Comparison of ENCODE assay signal across 12 mouse cellular contexts in the genomic region with DNA sequence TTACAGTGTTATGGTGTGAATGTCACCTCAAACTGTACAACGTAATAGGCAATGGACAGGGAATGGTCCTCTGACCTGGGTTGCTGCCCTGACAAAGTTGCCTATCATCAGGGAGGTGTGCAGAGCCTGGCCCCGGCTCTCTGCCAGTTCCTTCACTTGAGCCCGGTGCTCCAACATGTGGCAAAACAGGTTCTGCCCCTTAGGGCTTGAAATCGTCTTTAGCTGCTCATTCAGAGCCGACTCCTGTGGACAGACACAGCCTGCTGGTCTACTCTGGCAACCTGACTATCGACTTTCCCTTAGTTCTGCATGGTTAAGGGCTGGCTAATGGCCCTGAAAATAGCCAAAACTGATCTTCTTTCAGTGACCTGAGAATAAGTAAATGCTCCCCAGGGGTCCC. TPM values are rescaled to one million over a fixed set of nuclear protein-coding genes. Genes with fewer than 3 reads are reported as not detected.
DNase-seq lines count a peak whose midpoint lies in the region; ATAC-seq lines count a peak whose summit lies in the region.
"Had no signal": no experiment of that assay in that cellular context is flagged by ENCODE, and none has a peak within 500 bp of the region (broad histone marks: within the 10 kb centered on the region; RNA-seq: fewer than 3 reads in every experiment).

No protein-coding gene starts in this region.

- H3K4me2 ChIP-seq in stomach, embryonic 14.5 days (replicated peaks; ENCODE audit: low read depth, low read length) = no peak overlapping the region
- H3K4me2 ChIP-seq: limb, embryonic 13.5 days had no signal

- intact Hi-C loops in left cerebral cortex, postnatal 4 days (cut with DNase I) = no loop called here

- H3K4me3 ChIP-seq in stomach, embryonic 14.5 days (ENCODE audit: low read depth, low read length) = no peak overlapping the region
- H3K4me3 ChIP-seq: limb, embryonic 13.5 days; megakaryocyte, embryonic 14.5 days had no signal

- no peaks in the 10 kb centered on the region for H3K4me1 ChIP-seq in stomach, embryonic 14.5 days (ENCODE audit: control insufficient read depth, insufficient read depth, low read length)
- H3K4me1 ChIP-seq: limb, embryonic 13.5 days; megakaryocyte, embryonic 14.5 days had no signal

- no peak overlapping the region for H3K9ac ChIP-seq in stomach, embryonic 14.5 days (replicated peaks; ENCODE audit: low read depth, low read length)
- H3K9ac ChIP-seq: limb, embryonic 13.5 days had no signal

- no peaks in the 10 kb centered on the region for H3K9me3 ChIP-seq in stomach, embryonic 14.5 days (ENCODE audit: control insufficient read depth, low read depth, low read length)
- H3K9me3 ChIP-seq: G1E; limb, embryonic 13.5 days; megakaryocyte, embryonic 14.5 days had no signal

- peak; percentile 16 for DNase-seq in embryo, embryonic 10 days (ENCODE audit: low spot score)
- no peak for DNase-seq in embryo, embryonic 11 days
- DNase-seq in kidney, adult 11 months = peak; percentile 67
- peak; percentile 85 to 90 for DNase-seq in lung, adult 18-20 months
- DNase-seq in cerebellum, adult 8-10 months = no peak
- DNase-seq in left cerebral cortex, postnatal 4 days = no peak
- no peak for DNase-seq in right cerebral cortex, adult 18-20 months
- DNase-seq: cerebellum, adult 11 months had no signal

- 60% methylated on average over 6 of the region's 6 CpGs for WGBS in stomach, embryonic 14.5 days

- H3K36me3 ChIP-seq in stomach, embryonic 14.5 days (ENCODE audit: control insufficient read depth, insufficient read depth, low read length) = no peaks in the 10 kb centered on the region
- H3K36me3 ChIP-seq: G1E; limb, embryonic 13.5 days had no signal

- H3K27me3 ChIP-seq in stomach, embryonic 14.5 days (ENCODE audit: control insufficient read depth, insufficient read depth, low read length) = no peaks in the 10 kb centered on the region
- H3K27me3 ChIP-seq: limb, embryonic 13.5 days had no signal

- H3K27ac ChIP-seq in stomach, embryonic 14.5 days (ENCODE audit: low read length) = no peak overlapping the region
- H3K27ac ChIP-seq: limb, embryonic 13.5 days had no signal

- ATAC-seq in stomach, embryonic 14.5 days (ENCODE audit: insufficient number of reproducible peaks, insufficient read depth, low FRiP score, low read depth) = peak; percentile 35; the same call in 1 of the 2 replicates

RNA-seq across cellular contexts. Expression of a gene that starts 27.0 kb away (rescaled TPM):
- polyA plus RNA-seq in stomach, embryonic 14.5 days (2014; fragmentation: Nextera tagmentation; extraction: Ambion mirVana) = 1.5 and 1.6 TPM in 2 replicates
- total RNA-seq in left cerebral cortex, postnatal 4 days (2021) = 1 to 10 TPM; 7.1 to 8.1 TPM

RNA-seq across cellular contexts. Expression of a gene that starts 32.9 kb away (rescaled TPM):
- polyA plus RNA-seq in stomach, embryonic 14.5 days (2014; fragmentation: Nextera tagmentation; extraction: Ambion mirVana) = 2.1 and 3.1 TPM in 2 replicates
- 1 to 10 TPM; 3.7 to 5.4 TPM for total RNA-seq in left cerebral cortex, postnatal 4 days (2021)

RNA-seq across cellular contexts. Expression of a gene that starts 32.9 kb away (rescaled TPM):
- 20.6 and 22.0 TPM in 2 replicates for polyA plus RNA-seq in stomach, embryonic 14.5 days (2014; fragmentation: Nextera tagmentation; extraction: Ambion mirVana)
- total RNA-seq in left cerebral cortex, postnatal 4 days (2021) = 10 to 100 TPM; 10.2 to 11.1 TPM

Comparison
In these comparisons a context has a peak if more than half of its experiments do, and no peak if none do; other contexts are left out.
1. DNase-seq: peak in embryo, embryonic 10 days (single experiment), kidney, adult 11 months (single experiment) and lung, adult 18-20 months (2 of 2); none in embryo, embryonic 11 days (single experiment), cerebellum, adult 8-10 months (single experiment), left cerebral cortex, postnatal 4 days (single experiment) and right cerebral cortex, adult 18-20 months (single experiment).